Mouse (Mus musculus) MEL (cell line): ENCODE results near the gene Olfr284. TPM values are rescaled to one million over a fixed set of nuclear protein-coding genes. Genes with fewer than 3 reads are reported as not detected.
A peak's percentile ranks its signal among the peaks of the same experiment; 100 is the strongest.

Source experiments
- DNase-seq: peaks from one replicate; pipeline ENCODE4 v3.0.0; 2011; ENCODE audit warnings: low read depth, low spot score
- H3K27ac ChIP-seq: 2 replicates; pipeline ENCODE4 v1.5.1; 2012; ENCODE audit warnings: low read depth, mild to moderate bottlenecking, control low read depth, low read length, moderate library complexity; ENCODE audit not compliant: control insufficient read depth
- H3K27me3 ChIP-seq, 2 experiments: fragments of 150-350 bp in 1 of 2; sonication (generic) in 1 of 2; 2 replicates each; pipeline ENCODE4 v1.6.1; 2012; ENCODE audit warnings: low read length in 2 of 2, mild to moderate bottlenecking in 2 of 2, improper control_type of control experiment in 1 of 2, moderate library complexity in 1 of 2; ENCODE audit not compliant: insufficient read depth in 2 of 2, control insufficient read depth in 1 of 2
- H3K36me3 ChIP-seq, 2 experiments: 2 replicates each; pipeline ENCODE4 v1.6.1; 2012 to 2014; ENCODE audit warnings: low read length in 2 of 2, improper control_type of control experiment in 1 of 2, inconsistent platforms in 1 of 2, mild to moderate bottlenecking in 1 of 2; ENCODE audit not compliant: insufficient read depth in 2 of 2, control insufficient read depth in 1 of 2
- H3K4me1 ChIP-seq, 2 experiments: fragments of 150-350 bp in 1 of 2; sonication (generic) in 1 of 2; 2 replicates each; pipeline ENCODE4 v1.6.1; 2012; ENCODE audit warnings: low read length in 2 of 2, improper control_type of control experiment in 1 of 2, mild to moderate bottlenecking in 1 of 2; ENCODE audit not compliant: insufficient read depth in 2 of 2, control insufficient read depth in 1 of 2
- H3K4me3 ChIP-seq, 2 experiments: fragments of 150-350 bp in 1 of 2; sonication (generic) in 1 of 2; 2 replicates each; pipeline ENCODE4 v1.5.1; 2012; ENCODE audit warnings: low read depth in 2 of 2, low read length in 2 of 2, mild to moderate bottlenecking in 2 of 2, moderate library complexity in 2 of 2, control low read depth in 1 of 2, improper control_type of control experiment in 1 of 2; ENCODE audit not compliant: control insufficient read depth in 1 of 2, insufficient read depth in 1 of 2
- H3K79me2 ChIP-seq: 2 replicates; pipeline ENCODE4 v1.6.1; 2012; ENCODE audit warnings: mild to moderate bottlenecking, low read length, moderate library complexity; ENCODE audit not compliant: control insufficient read depth, poor library complexity, insufficient read depth
- H3K9ac ChIP-seq: 2 replicates; pipeline ENCODE4 v1.6.1; 2012; ENCODE audit warnings: low read depth, mild to moderate bottlenecking, control low read depth, low read length, moderate library complexity; ENCODE audit not compliant: control insufficient read depth, poor library complexity, severe bottlenecking
- H3K9me3 ChIP-seq: fragments of 150-350 bp; sonication (generic); replicated peaks from 2 replicates; pipeline ENCODE4 v1.6.1; 2012; ENCODE audit warnings: mild to moderate bottlenecking, low read length, improper control_type of control experiment, moderate library complexity; ENCODE audit not compliant: insufficient read depth
- BHLHE40 ChIP-seq: IDR thresholded peaks from 2 replicates; pipeline ENCODE4 v1.6.1; 2012; ENCODE audit warnings: low read depth, mild to moderate bottlenecking, inconsistent platforms, low read length, improper control_type of control experiment, borderline replicate concordance
- CHD1 ChIP-seq: IDR thresholded peaks from 2 replicates; pipeline ENCODE4 v1.6.1; 2012; ENCODE audit warnings: low read depth, mild to moderate bottlenecking, inconsistent platforms, low read length, improper control_type of control experiment
- CHD2 ChIP-seq: IDR thresholded peaks from 2 replicates; pipeline ENCODE4 v1.6.1; 2011; ENCODE audit warnings: low read length, improper control_type of control experiment
- E2F4 ChIP-seq: IDR thresholded peaks from 2 replicates; pipeline ENCODE4 v1.6.1; 2011; ENCODE audit warnings: low read depth, low read length, improper control_type of control experiment, borderline replicate concordance
- ELF1 ChIP-seq: IDR thresholded peaks from 2 replicates; pipeline ENCODE4 v1.6.1; 2014; ENCODE audit warnings: low read depth, mild to moderate bottlenecking, inconsistent platforms, low read length, improper control_type of control experiment, moderate library complexity
- ETS1 ChIP-seq: IDR thresholded peaks from 2 replicates; pipeline ENCODE4 v1.6.1; 2012; ENCODE audit warnings: low read depth, mild to moderate bottlenecking, inconsistent platforms, low read length, improper control_type of control experiment, moderate library complexity
- GATA1 ChIP-seq: IDR thresholded peaks from 2 replicates; pipeline ENCODE4 v1.6.1; 2011; ENCODE audit warnings: low read depth, low read length, improper control_type of control experiment
- HCFC1 ChIP-seq: IDR thresholded peaks from 2 replicates; pipeline ENCODE4 v1.6.1; 2012; ENCODE audit warnings: low read depth, mild to moderate bottlenecking, inconsistent platforms, low read length, improper control_type of control experiment, moderate library complexity
- JUND ChIP-seq: IDR thresholded peaks from 2 replicates; pipeline ENCODE4 v1.6.1; 2011; ENCODE audit warnings: low read depth, mild to moderate bottlenecking, improper control_type of control experiment, low read length
- MAFK ChIP-seq: IDR thresholded peaks from 2 replicates; pipeline ENCODE4 v1.6.1; 2011; ENCODE audit warnings: low read depth, mild to moderate bottlenecking, low read length, improper control_type of control experiment, borderline replicate concordance
- MAX ChIP-seq: IDR thresholded peaks from 2 replicates; pipeline ENCODE4 v1.6.1; 2011; ENCODE audit warnings: low read length, improper control_type of control experiment
- MAZ ChIP-seq: IDR thresholded peaks from 2 replicates; pipeline ENCODE4 v1.6.1; 2012; ENCODE audit warnings: low read depth, mild to moderate bottlenecking, inconsistent platforms, low read length, improper control_type of control experiment
- MYB ChIP-seq: IDR thresholded peaks from 2 replicates; pipeline ENCODE4 v1.6.1; 2011; ENCODE audit warnings: mild to moderate bottlenecking, low read depth, low read length, improper control_type of control experiment
- MYC ChIP-seq: IDR thresholded peaks from 2 replicates; pipeline ENCODE4 v1.6.1; 2011; ENCODE audit warnings: low read depth, mild to moderate bottlenecking, low read length, improper control_type of control experiment, moderate library complexity
- NELFE ChIP-seq: IDR thresholded peaks from 2 replicates; pipeline ENCODE4 v1.6.1; 2011; ENCODE audit warnings: low read depth, low read length, improper control_type of control experiment
- NRF1 ChIP-seq: IDR thresholded peaks from 2 replicates; pipeline ENCODE4 v1.6.1; 2014; ENCODE audit warnings: low read depth, mild to moderate bottlenecking, inconsistent platforms, low read length, improper control_type of control experiment, moderate library complexity; ENCODE audit not compliant: poor library complexity, insufficient read depth, severe bottlenecking
- POLR2A ChIP-seq, 2 experiments: IDR thresholded peaks; 2 replicates each; pipeline ENCODE4 v1.6.1; 2011 to 2012; ENCODE audit warnings: low read length in 2 of 2, mild to moderate bottlenecking in 2 of 2, control low read depth in 1 of 2, improper control_type of control experiment in 1 of 2, low read depth in 1 of 2, moderate library complexity in 1 of 2; ENCODE audit not compliant: control insufficient read depth in 1 of 2, insufficient read depth in 1 of 2, poor library complexity in 1 of 2
- POLR2AphosphoS5 ChIP-seq: IDR thresholded peaks from 2 replicates; pipeline ENCODE4 v1.6.1; 2012; ENCODE audit warnings: low read depth, borderline replicate concordance, mild to moderate bottlenecking, inconsistent platforms, low read length, moderate library complexity, mixed read lengths
- RAD21 ChIP-seq: IDR thresholded peaks from 2 replicates; pipeline ENCODE4 v1.6.1; 2011; ENCODE audit warnings: mild to moderate bottlenecking, low read depth, low read length, improper control_type of control experiment
- RCOR1 ChIP-seq: IDR thresholded peaks from 2 replicates; pipeline ENCODE4 v1.6.1; 2012; ENCODE audit warnings: low read depth, mild to moderate bottlenecking, inconsistent platforms, low read length, improper control_type of control experiment
- SMC3 ChIP-seq: IDR thresholded peaks from 2 replicates; pipeline ENCODE4 v1.6.1; 2011; ENCODE audit warnings: low read depth, low read length, improper control_type of control experiment
- TAL1 ChIP-seq: IDR thresholded peaks from 2 replicates; pipeline ENCODE4 v1.6.1; 2012; ENCODE audit warnings: mild to moderate bottlenecking, inconsistent platforms, low read length, moderate library complexity, mixed read lengths
- TBP ChIP-seq: IDR thresholded peaks from 2 replicates; pipeline ENCODE4 v1.8.0; 2011; ENCODE audit warnings: low read depth, low read length, improper control_type of control experiment
- TCF12 ChIP-seq: IDR thresholded peaks from 2 replicates; pipeline ENCODE4 v1.6.1; 2014; ENCODE audit warnings: low read depth, mild to moderate bottlenecking, inconsistent platforms, low read length, improper control_type of control experiment, moderate library complexity
- UBTF ChIP-seq: IDR thresholded peaks from 2 replicates; pipeline ENCODE4 v1.6.1; 2012; ENCODE audit warnings: low read depth, mild to moderate bottlenecking, inconsistent platforms, low read length, improper control_type of control experiment, moderate library complexity, borderline replicate concordance; ENCODE audit not compliant: insufficient read depth
- USF1 ChIP-seq: IDR thresholded peaks from 2 replicates; pipeline ENCODE4 v1.6.1; 2014; ENCODE audit warnings: low read depth, mild to moderate bottlenecking, inconsistent platforms, low read length, improper control_type of control experiment, moderate library complexity
- ZC3H11A ChIP-seq: IDR thresholded peaks from 2 replicates; pipeline ENCODE4 v1.6.1; 2012; ENCODE audit warnings: low read depth, mild to moderate bottlenecking, inconsistent platforms, low read length, improper control_type of control experiment
- ZKSCAN1 ChIP-seq: IDR thresholded peaks from 2 replicates; pipeline ENCODE4 v1.6.1; 2012; ENCODE audit warnings: low read depth, mild to moderate bottlenecking, inconsistent platforms, low read length, improper control_type of control experiment, moderate library complexity
- ZMIZ1 ChIP-seq: IDR thresholded peaks from 2 replicates; pipeline ENCODE4 v1.6.1; 2012; ENCODE audit warnings: low read depth, mild to moderate bottlenecking, inconsistent platforms, low read length, improper control_type of control experiment, moderate library complexity
- ZNF384 ChIP-seq: IDR thresholded peaks from 2 replicates; pipeline ENCODE4 v1.6.1; 2012; ENCODE audit warnings: low read depth, mild to moderate bottlenecking, inconsistent platforms, low read length, improper control_type of control experiment
- polyA plus RNA-seq, 2 experiments: library from polyadenylated mRNA; stranded (reverse) in 1 of 2; unstranded in 1 of 2; fragments of >175 nt in 1 of 2; fragments of >200 nt in 1 of 2; gene quantifications; 2 replicates each; pipeline versions ENCODE4 v1.2.1 to v1.2.4; 2012; ENCODE audit warnings: low replicate concordance in 2 of 2, low read depth in 1 of 2; ENCODE audit not compliant: insufficient read length in 2 of 2, insufficient read depth in 1 of 2, missing spikeins in 1 of 2
- total RNA-seq: library from RNA; depleted of rRNA; stranded (reverse); fragments of 300-350 nt; gene quantifications from 2 replicates; pipeline ENCODE4 v1.2.3, GENCODE M21; 2012; rRNA removed

The Olfr284 gene
- total RNA-seq = not detected in 2 replicates
- not detected for polyA plus RNA-seq

DNA sequence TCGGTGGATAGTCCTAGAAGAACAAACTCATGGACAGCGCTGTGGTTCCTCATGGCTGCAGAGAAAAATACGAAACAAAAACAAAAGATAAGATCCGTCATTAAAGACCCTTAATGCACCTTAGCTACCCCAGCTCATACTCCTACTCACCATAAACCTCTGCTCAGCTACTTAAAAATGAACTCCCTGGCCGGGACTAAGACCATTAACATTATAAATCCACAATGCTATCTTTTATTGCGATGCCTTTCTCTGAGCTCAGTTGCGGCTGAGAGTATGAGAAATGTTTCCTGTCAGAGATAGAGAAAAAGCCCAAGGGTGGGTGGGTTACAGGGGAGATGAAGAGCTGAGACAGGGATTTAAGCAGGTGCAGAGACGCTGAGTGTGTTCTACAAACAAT lies at the start of gene Olfr284:
Gene Olfr284, minus strand, starts transcription at position 101 of the 400 bp plus-strand sequence.
- no peaks in the 10 kb centered on the region for H3K36me3 ChIP-seq
- no peaks in the 10 kb centered on the region for H3K4me1 ChIP-seq
- no peak within 1 kb of the TSS for H3K27ac ChIP-seq
- no peak within 1 kb of the TSS for H3K9ac ChIP-seq
- no peak for DNase-seq
- no peak for TF ChIP-seq TBP
- TF ChIP-seq ETS1 = no peak
- TF ChIP-seq MYC = no peak
- TF ChIP-seq MYB = no peak
- no peak for TF ChIP-seq CHD2
- no peak for TF ChIP-seq POLR2A (IDR thresholded peaks at IDR 0.05; ENCODE audit: control insufficient read depth in 1 of 2, insufficient read depth in 1 of 2, low read depth in 1 of 2, low read length in 2 of 2, poor library complexity in 1 of 2)
- no peak for TF ChIP-seq MAFK
- no peak for TF ChIP-seq MAX
- no peak for TF ChIP-seq HCFC1
- no peaks in the 10 kb centered on the region for H3K79me2 ChIP-seq
- no peak within 1 kb of the TSS for H3K4me3 ChIP-seq
- H3K27me3 ChIP-seq = peaks cover 7 to 15% of the 10 kb centered on the region in 2 experiments
- H3K9me3 ChIP-seq = no peaks in the 10 kb centered on the region

DNA sequence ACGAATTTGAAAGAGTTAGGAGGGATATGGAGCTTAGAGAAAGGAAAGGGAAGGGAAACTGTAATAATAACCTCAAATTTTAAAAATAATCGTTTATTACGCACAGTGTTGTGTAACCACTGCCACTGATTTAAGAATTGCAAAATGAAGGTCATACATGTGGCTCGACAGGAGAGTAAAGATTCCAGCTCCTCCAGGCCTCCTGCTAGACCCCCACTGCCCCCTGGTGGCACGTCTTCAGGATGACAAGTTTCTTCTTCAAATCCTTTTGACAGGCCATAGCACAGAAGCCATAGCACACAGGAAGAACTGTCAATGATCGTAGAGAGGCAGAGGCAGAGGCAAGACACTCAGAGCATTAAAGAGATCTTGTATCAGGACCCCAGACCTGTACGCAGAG lies 49.0 kb upstream of the Olfr284 start:
- Histone ChIP-seq H3K9ac (no peak overlapping the region), H3K79me2 (no peaks in the 10 kb centered on the region), H3K9me3 (no peaks in the 10 kb centered on the region), H3K36me3 (no peaks in the 10 kb centered on the region; a peak in 1 of 4 replicates), H3K27me3 (peaks cover 0 to 3% of the 10 kb centered on the region in 2 experiments; a peak in 1 of 4 replicates), H3K4me1 (peaks cover 0 to 8% of the 10 kb centered on the region in 2 experiments; a peak in 1 of 4 replicates), H3K27ac (no peak overlapping the region), H3K4me3 (no peak overlapping the region)
- DNase-seq = peak; percentile 91
- TF ChIP-seq MAX (peak; percentile 57), RAD21 (peak; percentile 99), RCOR1 (0 out of 2 replicates have a peak, but pooled peaks have one; percentile 52), TAL1 (no peak), POLR2AphosphoS5 (no peak), BHLHE40 (peak; percentile 52; the same call in 1 of the 2 replicates), UBTF (no peak), MYB (0 out of 2 replicates have a peak, but pooled peaks have one; percentile 12), CHD2 (no peak), TCF12 (no peak), SMC3 (peak; percentile 97), ELF1 (no peak), JUND (no peak), ZMIZ1 (no peak), MAZ (no peak), GATA1 (no peak), NRF1 (no peak), POLR2A (IDR thresholded peaks at IDR 0.05; ENCODE audit: control insufficient read depth in 1 of 2, insufficient read depth in 1 of 2, low read depth in 1 of 2, low read length in 2 of 2, poor library complexity in 1 of 2) (no peak), MYC (peak; percentile 58; the same call in 1 of the 2 replicates), NELFE (no peak), USF1 (no peak), CHD1 (no peak), HCFC1 (0 out of 2 replicates have a peak, but pooled peaks have one; percentile 32), E2F4 (no peak), TBP (no peak), ZNF384 (peak; percentile 40; the same call in 1 of the 2 replicates), ZC3H11A (peak; percentile 95), ZKSCAN1 (no peak)
